Mouse (Mus musculus): ENCODE measurements around the gene Ahnak2.

- TF ChIP-seq CTCF (IDR thresholded peaks at IDR 0.05; ENCODE audit: low read depth) (no peak), EP300 (IDR thresholded peaks at IDR 0.05; ENCODE audit: low read depth) (no peak)
These were observed 50.1 kb downstream of the Ahnak2 start for GRCm38 (mm10) chr12:112752399-112752798.

All from liver, embryonic 14.5 days (tissue).